Mouse (Mus musculus) frontal cortex, postnatal 10 days (tissue): ENCODE data around the gene Tmem238.
"Not testable (repeated sequence)": the region's sequence is repeated elsewhere in the genome, so short reads cannot be mapped to it uniquely, and the experiment has no call there.

Source experiments
- DNase-seq, 2 experiments: peaks; one replicate each; pipeline ENCODE4 v3.0.0; 2022; ENCODE audit warnings: low spot score in 2 of 2, mixed read lengths in 1 of 2

Tmem238 gene

GRCm38 (mm10) chr7:4789436-4789935 lies at the start of gene Tmem238:
Gene Tmem238 (minus strand): TSS chr7:4789656.
- peak in 1 of 2 experiments; percentile 37 for DNase-seq

GRCm38 (mm10) chr7:4837639-4838038 lies 48.2 kb upstream of the Tmem238 start:
- DNase-seq = no peak

- peak in 1 of 2 experiments; percentile 51 for DNase-seq
These were observed 46.9 kb upstream of the Tmem238 start for GRCm38 (mm10) chr7:4836351-4836792.

- DNase-seq = peak in 1 of 2 experiments; percentile 22
These were observed 46.3 kb upstream of the Tmem238 start for GRCm38 (mm10) chr7:4835631-4836327.

GRCm38 (mm10) chr7:4830476-4830875 lies 41.0 kb upstream of the Tmem238 start:
- DNase-seq = no peak

- DNase-seq = no peak
These were observed 35.9 kb upstream of the Tmem238 start for GRCm38 (mm10) chr7:4825365-4825764.

GRCm38 (mm10) chr7:4822162-4822907 lies 32.9 kb upstream of the Tmem238 start:
- no peak for DNase-seq

GRCm38 (mm10) chr7:4821690-4822089 lies 32.2 kb upstream of the Tmem238 start:
- DNase-seq = no peak

- not testable (repeated sequence) for DNase-seq
These were observed 31.5 kb upstream of the Tmem238 start for GRCm38 (mm10) chr7:4820925-4821324.

GRCm38 (mm10) chr7:4816559-4816958 lies 27.1 kb upstream of the Tmem238 start:
- no peak for DNase-seq

- no peak for DNase-seq
These were observed 23.8 kb upstream of the Tmem238 start for GRCm38 (mm10) chr7:4813105-4813791.

GRCm38 (mm10) chr7:4812303-4813104 lies 23.0 kb upstream of the Tmem238 start, which contains the start of gene Ube2s:
Gene Ube2s (minus strand): TSS chr7:4812590.
- peak; percentile 98 for DNase-seq

- no peak for DNase-seq
These were observed 22.4 kb upstream of the Tmem238 start for GRCm38 (mm10) chr7:4811842-4812302.

- not testable (repeated sequence) for DNase-seq
These were observed 21.7 kb upstream of the Tmem238 start for GRCm38 (mm10) chr7:4811131-4811530.

- no peak for DNase-seq
These were observed 17.3 kb upstream of the Tmem238 start for GRCm38 (mm10) chr7:4806716-4807115.

GRCm38 (mm10) chr7:4802247-4802646 lies 12.8 kb upstream of the Tmem238 start:
- no peak for DNase-seq

GRCm38 (mm10) chr7:4795767-4796433 lies 6.4 kb upstream of the Tmem238 start:
- no peak for DNase-seq

- DNase-seq = no peak
These were observed 5.2 kb upstream of the Tmem238 start for GRCm38 (mm10) chr7:4794631-4795168.

- no peak for DNase-seq
These were observed 4.2 kb upstream of the Tmem238 start for GRCm38 (mm10) chr7:4793674-4794073.

- not testable (repeated sequence) for DNase-seq
These were observed 3.8 kb upstream of the Tmem238 start for GRCm38 (mm10) chr7:4793248-4793647.
